Mouse (Mus musculus) midbrain, postnatal 0 days (tissue): ENCODE results near the gene Ago4. TPM values are rescaled to one million over a fixed set of nuclear protein-coding genes. Genes with fewer than 3 reads are reported as not detected.

Experiments used
- ATAC-seq: fragments of 200-750 bp; cut with Nextera tagmentation; 2 replicates; pipeline ENCODE4 v1.8.0; 2017; ENCODE audit warnings: moderate number of reproducible peaks, mild to moderate bottlenecking, moderate TSS enrichment, moderate library complexity; ENCODE audit not compliant: low FRiP score
- DNase-seq: peaks from one replicate; pipeline ENCODE4 v3.0.0-alpha.2; 2015; ENCODE audit warnings: low spot score
- H3K27ac ChIP-seq: fragments of 300-500 bp; sonication (generic); 2 replicates; pipeline ENCODE4 v1.5.1; 2014; ENCODE audit warnings: low read depth, mild to moderate bottlenecking, low read length, mixed read lengths
- H3K27me3 ChIP-seq: fragments of 300-500 bp; sonication (generic); 2 replicates; pipeline ENCODE4 v1.6.1; 2014; ENCODE audit warnings: low read length, control low read depth, mixed read lengths; ENCODE audit not compliant: insufficient read depth
- H3K36me3 ChIP-seq: fragments of 300-500 bp; sonication (generic); 2 replicates; pipeline ENCODE4 v1.6.1; 2014; ENCODE audit warnings: low read length, control low read depth, mixed read lengths; ENCODE audit not compliant: insufficient read depth
- H3K4me1 ChIP-seq: fragments of 300-500 bp; sonication (generic); 2 replicates; pipeline ENCODE4 v1.6.1; 2014; ENCODE audit warnings: mild to moderate bottlenecking, control low read depth, antibody characterized with exemption, low read length, mixed read lengths; ENCODE audit not compliant: insufficient read depth
- H3K4me2 ChIP-seq: fragments of 300-500 bp; sonication (generic); 2 replicates; pipeline ENCODE4 v1.6.1; 2014; ENCODE audit warnings: low read depth, mild to moderate bottlenecking, low read length, mixed read lengths; ENCODE audit not compliant: poor library complexity, severe bottlenecking
- H3K4me3 ChIP-seq: fragments of 300-500 bp; sonication (generic); 2 replicates; pipeline ENCODE4 v1.5.1; 2014; ENCODE audit warnings: low read depth, mild to moderate bottlenecking, low read length, moderate library complexity
- H3K9ac ChIP-seq: fragments of 300-500 bp; sonication (generic); replicated peaks from 2 replicates; pipeline ENCODE4 v1.6.1; 2014; ENCODE audit warnings: mild to moderate bottlenecking, low read length, moderate library complexity, mixed read lengths; ENCODE audit not compliant: poor library complexity, severe bottlenecking
- H3K9me3 ChIP-seq: fragments of 300-500 bp; sonication (generic); 2 replicates; pipeline ENCODE4 v1.6.1; 2016; ENCODE audit warnings: low read length, control low read depth
- CTCF ChIP-seq: IDR thresholded peaks from 2 replicates; pipeline ENCODE4 v1.5.1; 2016; ENCODE audit warnings: antibody characterized with exemption, mild to moderate bottlenecking
- WGBS: fragments of 180-500 bp; shearing (Covaris S2); extraction: QIAGEN DNeasy Blood & Tissue Kit; methylation state at CpG from one replicate; pipeline ENCODE4 v1.1.7; 2014; 5-methylcytosine and 5-hydroxymethylcytosine counted together
- polyA plus RNA-seq: library from polyadenylated mRNA; unstranded; fragments of >200 nt; fragmentation: Nextera tagmentation; extraction: Ambion mirVana; gene quantifications from 2 replicates; pipeline ENCODE4 v1.2.1, GENCODE M21; 2015
- total RNA-seq: library from RNA; depleted of rRNA; stranded (reverse); fragments of >200 nt; gene quantifications from 2 replicates; pipeline ENCODE4 v1.2.3, GENCODE M21; 2014; rRNA removed

The Ago4 gene
- total RNA-seq, result 10.0 and 12.6 TPM in 2 replicates
- 3.3 and 3.6 TPM in 2 replicates for polyA plus RNA-seq

DNA sequence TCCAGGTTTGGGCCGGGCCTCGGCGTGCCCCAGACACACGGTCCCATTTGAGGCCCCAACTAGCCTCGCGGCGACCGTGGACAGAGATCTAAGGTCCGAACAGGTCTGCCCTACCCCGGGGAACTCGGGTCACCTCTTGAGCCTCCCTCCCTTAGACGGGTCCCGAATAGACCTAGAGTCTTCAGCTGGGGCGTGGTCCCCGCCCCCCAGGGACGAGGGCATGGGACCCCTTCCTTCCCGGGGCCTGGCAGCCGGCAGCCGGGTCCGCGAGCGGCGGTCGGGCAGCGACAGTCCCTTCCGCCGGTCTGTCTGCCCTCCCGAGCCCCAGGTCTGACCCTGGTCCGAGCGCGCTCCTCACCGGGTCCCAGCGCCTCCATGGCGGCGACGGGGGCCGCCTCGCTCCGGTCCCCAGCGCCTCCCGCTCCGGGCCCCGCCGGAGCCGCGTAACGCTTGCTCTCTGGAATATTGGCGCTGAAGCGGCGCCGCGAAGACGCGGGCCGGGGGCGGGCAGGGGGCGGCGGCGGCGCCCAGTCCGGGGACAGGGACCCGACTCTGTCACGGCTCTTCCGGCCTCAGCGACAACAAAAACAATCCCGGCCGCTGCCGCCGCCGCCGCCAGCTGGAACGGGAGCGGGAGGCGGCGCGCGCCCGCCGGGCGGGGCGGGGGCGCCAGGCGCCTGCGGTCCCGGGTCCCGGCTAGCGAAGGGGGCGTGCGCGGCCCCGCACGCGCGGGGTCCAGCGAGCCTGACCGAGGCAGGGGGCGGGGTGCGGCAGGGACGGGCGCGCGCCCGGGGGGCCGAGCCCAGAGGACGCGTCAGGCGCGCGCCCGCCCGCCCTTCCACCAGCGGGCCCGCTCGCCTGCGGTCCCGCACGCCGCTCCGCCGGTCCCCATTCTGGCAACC, at the start of gene Ago4:
TSS of gene Ago4 (minus strand) at position 646 of the 902 bp plus-strand sequence.
- H3K4me2 ChIP-seq, result peak within 1 kb of the TSS; percentile 85
- no peak for TF ChIP-seq CTCF
- H3K9me3 ChIP-seq, result no peaks in the 10 kb centered on the region
- no peaks in the 10 kb centered on the region for H3K36me3 ChIP-seq
- H3K9ac ChIP-seq, result peak within 1 kb of the TSS; percentile 94
- under 1% methylated on average over 81 of the region's 120 CpGs for WGBS
- H3K27me3 ChIP-seq, result no peaks in the 10 kb centered on the region
- peak within 1 kb of the TSS; percentile 77 for H3K27ac ChIP-seq
- peak within 1 kb of the TSS; percentile 75 for H3K4me3 ChIP-seq
- ATAC-seq (peak; percentile 86), DNase-seq (peak; percentile 91)
- peaks cover 11% of the 10 kb centered on the region for H3K4me1 ChIP-seq

GRCm38 (mm10) chr4:126579077-126579476, 45.8 kb upstream of the Ago4 start:
- Histone ChIP-seq H3K4me2 (no peak overlapping the region), H3K27ac (no peak overlapping the region), H3K9me3 (no peaks in the 10 kb centered on the region), H3K27me3 (no peaks in the 10 kb centered on the region), H3K9ac (no peak overlapping the region), H3K4me3 (no peak overlapping the region), H3K4me1 (no peaks in the 10 kb centered on the region), H3K36me3 (no peaks in the 10 kb centered on the region)
- DNase-seq, result no peak
- TF ChIP-seq CTCF, result no peak
- ATAC-seq, result no peak
- 95% methylated on average over 2 of the region's 2 CpGs for WGBS

- no peak for DNase-seq
- Histone ChIP-seq H3K9me3 (no peaks in the 10 kb centered on the region), H3K4me2 (no peak overlapping the region), H3K9ac (no peak overlapping the region), H3K27ac (no peak overlapping the region), H3K27me3 (no peaks in the 10 kb centered on the region), H3K4me3 (no peak overlapping the region), H3K36me3 (no peaks in the 10 kb centered on the region), H3K4me1 (no peaks in the 10 kb centered on the region)
- no peak for ATAC-seq
- no peak for TF ChIP-seq CTCF
- WGBS, result 93% methylated on average over 3 of the region's 3 CpGs
Observed at GRCm38 (mm10) chr4:126577920-126578319, 44.6 kb upstream of the Ago4 start.

- Histone ChIP-seq H3K27ac (no peak overlapping the region), H3K4me3 (no peak overlapping the region), H3K36me3 (no peaks in the 10 kb centered on the region), H3K9ac (no peak overlapping the region), H3K4me2 (no peak overlapping the region), H3K4me1 (no peaks in the 10 kb centered on the region), H3K27me3 (no peaks in the 10 kb centered on the region), H3K9me3 (no peaks in the 10 kb centered on the region)
- TF ChIP-seq CTCF, result no peak
- 94% methylated on average over 5 of the region's 5 CpGs for WGBS
- no peak for ATAC-seq
- no peak for DNase-seq
Observed at GRCm38 (mm10) chr4:126576281-126576680, 43.0 kb upstream of the Ago4 start.

GRCm38 (mm10) chr4:126569783-126570182, 36.5 kb upstream of the Ago4 start:
- no peak for TF ChIP-seq CTCF
- WGBS, result 96% methylated on average over 3 of the region's 3 CpGs
- H3K27ac ChIP-seq, result no peak overlapping the region
- no peak overlapping the region for H3K4me3 ChIP-seq
- H3K9ac ChIP-seq, result no peak overlapping the region
- DNase-seq, result no peak
- H3K36me3 ChIP-seq, result no peaks in the 10 kb centered on the region
- no peaks in the 10 kb centered on the region for H3K4me1 ChIP-seq
- no peaks in the 10 kb centered on the region for H3K27me3 ChIP-seq
- H3K4me2 ChIP-seq, result no peak overlapping the region
- no peak for ATAC-seq
- no peaks in the 10 kb centered on the region for H3K9me3 ChIP-seq

DNA sequence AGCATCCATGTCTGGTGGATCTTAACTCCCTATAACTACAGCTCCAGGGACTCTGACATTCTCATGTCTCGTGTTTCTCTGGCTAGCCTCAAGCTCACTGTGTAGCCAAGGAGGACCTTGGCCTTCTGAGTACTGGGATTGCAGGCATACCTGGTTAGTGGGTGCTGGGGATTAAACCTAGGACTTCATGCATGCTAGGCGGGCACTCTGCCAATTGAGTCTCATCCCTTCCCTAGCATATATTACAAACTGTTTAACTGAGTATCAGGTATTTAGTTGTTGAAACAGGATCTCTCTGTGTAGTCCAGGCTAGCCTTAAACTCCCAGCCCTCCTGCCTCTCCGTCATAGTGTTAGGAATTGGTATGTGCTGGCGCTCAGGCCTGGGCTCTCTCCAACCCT, 34.0 kb upstream of the Ago4 start:
- Histone ChIP-seq H3K4me2 (no peak overlapping the region), H3K27me3 (no peaks in the 10 kb centered on the region), H3K4me3 (no peak overlapping the region), H3K36me3 (no peaks in the 10 kb centered on the region), H3K27ac (no peak overlapping the region), H3K9ac (no peak overlapping the region), H3K4me1 (no peaks in the 10 kb centered on the region), H3K9me3 (no peaks in the 10 kb centered on the region)
- ATAC-seq (no peak), DNase-seq (no peak)
- WGBS, result 92% methylated on average over 4 of the region's 4 CpGs
- TF ChIP-seq CTCF, result no peak
